8 mouse cellular contexts compared by ENCODE assay signal in genomic region chr9:52047821-52048649, GRCm38 (mm10). TPM values are rescaled to one million over a fixed set of nuclear protein-coding genes. Genes with fewer than 3 reads are reported as not detected.
A peak's percentile ranks its signal among the peaks of the same experiment; 100 is the strongest.
DNase-seq lines count a peak whose midpoint lies in the region; ATAC-seq and TF ChIP-seq lines count a peak whose summit lies in the region.

No protein-coding gene starts in this region.

- H3K79me2 ChIP-seq in CH12.LX (replicated peaks; ENCODE audit: control insufficient read depth, extremely low read depth, insufficient read depth, poor library complexity, severe bottlenecking): peaks cover 39% of the 10 kb centered on the region

- peaks cover 5 to 27% of the 10 kb centered on the region in 2 experiments; a peak in 2 of 4 replicates for H3K4me1 ChIP-seq in CH12.LX (ENCODE audit: control insufficient read depth in 1 of 2, insufficient read depth in 2 of 2)
- H3K4me1 ChIP-seq in forebrain, embryonic 11.5 days (replicated peaks; ENCODE audit: control insufficient read depth, insufficient read depth, low read length): peaks cover 6% of the 10 kb centered on the region; the same call in 1 of the 2 replicates
- peaks cover 18% of the 10 kb centered on the region for H3K4me1 ChIP-seq in heart, embryonic 16.5 days (ENCODE audit: control insufficient read depth, insufficient read depth, low read length)
- H3K4me1 ChIP-seq in liver, embryonic 16.5 days (ENCODE audit: control insufficient read depth, low read depth, low read length): peaks cover 21% of the 10 kb centered on the region
- H3K4me1 ChIP-seq in neural tube, embryonic 12.5 days: peaks cover 24% of the 10 kb centered on the region
- no peaks in the 10 kb centered on the region for H3K4me1 ChIP-seq in stomach, postnatal 0 days (replicated peaks; ENCODE audit: control insufficient read depth, insufficient read depth)

- H3K4me3 ChIP-seq in CH12.LX (replicated peaks in 1 of 3; ENCODE audit: low read depth in 2 of 3, low read length in 2 of 3, poor library complexity in 1 of 3): peak overlapping the region; percentile 91 to 95 (median 91)
- peak overlapping the region; percentile 89 for H3K4me3 ChIP-seq in forebrain, embryonic 11.5 days (ENCODE audit: low read depth, low read length)
- H3K4me3 ChIP-seq in heart, embryonic 16.5 days (ENCODE audit: low read length): peak overlapping the region; percentile 92
- H3K4me3 ChIP-seq in liver, embryonic 16.5 days (ENCODE audit: low read depth, low read length): peak overlapping the region; percentile 92
- peak overlapping the region; percentile 91 for H3K4me3 ChIP-seq in neural tube, embryonic 12.5 days
- H3K4me3 ChIP-seq in stomach, postnatal 0 days (ENCODE audit: low read depth, low read length): peak overlapping the region; percentile 95

- peak overlapping the region; percentile 89 for H3K9ac ChIP-seq in CH12.LX (ENCODE audit: insufficient read depth, low read depth)
- peak overlapping the region; percentile 99 for H3K9ac ChIP-seq in forebrain, embryonic 11.5 days (ENCODE audit: low read length)
- H3K9ac ChIP-seq in heart, embryonic 16.5 days (ENCODE audit: low read length): peak overlapping the region; percentile 99
- H3K9ac ChIP-seq in liver, embryonic 16.5 days (ENCODE audit: low read depth, low read length): peak overlapping the region; percentile 95
- peak overlapping the region; percentile 98 for H3K9ac ChIP-seq in neural tube, embryonic 12.5 days
- peak overlapping the region; percentile 98 for H3K9ac ChIP-seq in stomach, postnatal 0 days (ENCODE audit: low read length)

- TF ChIP-seq POLR2A in CH12.LX (IDR thresholded peaks at IDR 0.05; ENCODE audit: low read depth, low read length): peak; percentile 70

- H3K9me3 ChIP-seq in CH12.LX (replicated peaks; ENCODE audit: low read length): no peaks in the 10 kb centered on the region
- H3K9me3 ChIP-seq in forebrain, embryonic 11.5 days (ENCODE audit: control insufficient read depth, low read length): no peaks in the 10 kb centered on the region
- H3K9me3 ChIP-seq in heart, embryonic 16.5 days (replicated peaks; ENCODE audit: control insufficient read depth, low read length): no peaks in the 10 kb centered on the region
- H3K9me3 ChIP-seq in liver, embryonic 16.5 days (replicated peaks; ENCODE audit: control insufficient read depth, low read length): no peaks in the 10 kb centered on the region
- H3K9me3 ChIP-seq in neural tube, embryonic 12.5 days: no peaks in the 10 kb centered on the region
- no peaks in the 10 kb centered on the region for H3K9me3 ChIP-seq in stomach, postnatal 0 days (ENCODE audit: control insufficient read depth, low read length)

- H3K27ac ChIP-seq in CH12.LX (ENCODE audit: insufficient read depth, low read depth): peak overlapping the region; percentile 61
- H3K27ac ChIP-seq in forebrain, embryonic 11.5 days (ENCODE audit: low read depth, low read length): peak overlapping the region; percentile 98
- peak overlapping the region; percentile 100 for H3K27ac ChIP-seq in heart, embryonic 16.5 days (ENCODE audit: low read length)
- peak overlapping the region; percentile 92 for H3K27ac ChIP-seq in liver, embryonic 16.5 days (ENCODE audit: low read length)
- peak overlapping the region; percentile 96 for H3K27ac ChIP-seq in neural tube, embryonic 12.5 days
- peak overlapping the region; percentile 99 for H3K27ac ChIP-seq in stomach, postnatal 0 days (replicated peaks)

- WGBS in forebrain, embryonic 11.5 days: under 1% methylated on average over 104 of the region's 118 CpGs
- 1% methylated on average over 106 of the region's 118 CpGs for WGBS in heart, embryonic 16.5 days
- WGBS in liver, embryonic 16.5 days (ENCODE audit: insufficient replicate concordance): under 1% methylated on average over 91 of the region's 118 CpGs
- under 1% methylated on average over 109 of the region's 118 CpGs for WGBS in neural tube, embryonic 12.5 days
- WGBS in stomach, postnatal 0 days: under 1% methylated on average over 78 of the region's 118 CpGs

- TF ChIP-seq RAD21 in CH12.LX (IDR thresholded peaks at IDR 0.05; ENCODE audit: low read depth, low read length): no peak

- peak overlapping the region; percentile 18; the same call in 1 of the 2 replicates for H3K4me2 ChIP-seq in CH12.LX (ENCODE audit: insufficient read depth, low read depth, poor library complexity, severe bottlenecking)
- H3K4me2 ChIP-seq in forebrain, embryonic 11.5 days (ENCODE audit: low read depth, low read length, severe bottlenecking): peak overlapping the region; percentile 49
- peak overlapping the region; percentile 78 for H3K4me2 ChIP-seq in heart, embryonic 16.5 days (ENCODE audit: low read depth, low read length)
- H3K4me2 ChIP-seq in liver, embryonic 16.5 days (ENCODE audit: low read depth, low read length): peak overlapping the region; percentile 86
- H3K4me2 ChIP-seq in neural tube, embryonic 12.5 days (replicated peaks): peak overlapping the region; percentile 71
- H3K4me2 ChIP-seq in stomach, postnatal 0 days (replicated peaks; ENCODE audit: low read depth): peak overlapping the region; percentile 67

- TF ChIP-seq EP300 in CH12.LX (IDR thresholded peaks at IDR 0.05; ENCODE audit: low read length): no peak
- no peak for TF ChIP-seq EP300 in stomach, postnatal 0 days (optimal IDR thresholded peaks at IDR 0.05)

- in situ Hi-C loops in CH12.LX (cut with MboI; ENCODE audit: low pct_ligation_motif_present, low pct_unique_long_range_greater_than_20kb, low sequenced_read_pairs): no loop called here

- 0 out of 4 replicates have a peak, but pooled peaks of 1 of the 2 experiments have one; percentile 0 for TF ChIP-seq CTCF in CH12.LX (conservative IDR thresholded peaks at IDR 0.05 in 1 of 2, IDR thresholded peaks at IDR 0.05 in 1 of 2; ENCODE audit: low read depth in 2 of 2, low read length in 2 of 2)
- TF ChIP-seq CTCF in stomach, postnatal 0 days (IDR thresholded peaks at IDR 0.05; ENCODE audit: low read depth): peak; percentile 41; the same call in 1 of the 2 replicates

- dilution Hi-C loops in CH12.LX (cut with MboI; ENCODE audit: extremely low pct_ligation_motif_present, extremely low pct_unique_long_range_greater_than_20kb, low sequenced_read_pairs): no loop called here

- no peaks in the 10 kb centered on the region for H3K27me3 ChIP-seq in CH12.LX (replicated peaks)
- no peaks in the 10 kb centered on the region for H3K27me3 ChIP-seq in forebrain, embryonic 11.5 days (ENCODE audit: control insufficient read depth, insufficient read depth, low read length)
- H3K27me3 ChIP-seq in heart, embryonic 16.5 days (ENCODE audit: control insufficient read depth, insufficient read depth, low read length): no peaks in the 10 kb centered on the region
- H3K27me3 ChIP-seq in liver, embryonic 16.5 days (ENCODE audit: control insufficient read depth, insufficient read depth, low read depth, low read length): no peaks in the 10 kb centered on the region
- no peaks in the 10 kb centered on the region for H3K27me3 ChIP-seq in neural tube, embryonic 12.5 days (replicated peaks)
- no peaks in the 10 kb centered on the region for H3K27me3 ChIP-seq in stomach, postnatal 0 days (ENCODE audit: control insufficient read depth, insufficient read depth, low read length)

- DNase-seq in CH12.LX (ENCODE audit: extremely low read depth): peak; percentile 54
- DNase-seq in c-Kit-negative CD71-positive TER-119-positive erythroid progenitor cells, embryonic 14.5 days (ENCODE audit: low read depth, low spot score): peak; percentile 40
- peak; percentile 92 for DNase-seq in forebrain, embryonic 11.5 days (ENCODE audit: low spot score)
- DNase-seq in kidney, postnatal 25 days: peak; percentile 84 to 94
- DNase-seq in stomach, postnatal 0 days (ENCODE audit: low spot score): peak; percentile 84

- ATAC-seq in forebrain, embryonic 11.5 days (replicated peaks; ENCODE audit: low FRiP score): peak; percentile 94
- peak; percentile 93 for ATAC-seq in heart, embryonic 16.5 days (replicated peaks; ENCODE audit: extremely low read depth, insufficient read depth, low FRiP score)
- ATAC-seq in liver, embryonic 16.5 days (ENCODE audit: low read depth): peak; percentile 86
- ATAC-seq in neural tube, embryonic 12.5 days (ENCODE audit: low FRiP score, low read depth): peak; percentile 93
- peak; percentile 91 for ATAC-seq in stomach, postnatal 0 days (ENCODE audit: low FRiP score, low TSS enrichment)

- H3K36me3 ChIP-seq in CH12.LX (replicated peaks in 1 of 2; ENCODE audit: control insufficient read depth in 1 of 2, insufficient read depth in 1 of 2, low read length in 1 of 2): peaks cover 0 to 2% of the 10 kb centered on the region in 2 experiments
- H3K36me3 ChIP-seq in forebrain, embryonic 11.5 days (ENCODE audit: control insufficient read depth, insufficient read depth, low read length): no peaks in the 10 kb centered on the region
- no peaks in the 10 kb centered on the region for H3K36me3 ChIP-seq in heart, embryonic 16.5 days (ENCODE audit: control insufficient read depth, insufficient read depth)
- H3K36me3 ChIP-seq in liver, embryonic 16.5 days (ENCODE audit: control insufficient read depth, insufficient read depth): no peaks in the 10 kb centered on the region
- no peaks in the 10 kb centered on the region for H3K36me3 ChIP-seq in neural tube, embryonic 12.5 days
- no peaks in the 10 kb centered on the region for H3K36me3 ChIP-seq in stomach, postnatal 0 days (ENCODE audit: control insufficient read depth, insufficient read depth, low read length)

TF ChIP-seq in CH12.LX, 34 proteins besides CTCF, POLR2A, EP300 and RAD21 (continues in another document):
- TF ChIP-seq NRF1 (IDR thresholded peaks at IDR 0.05; ENCODE audit: low read depth, low read length): no peak
- TF ChIP-seq ETS1 (conservative IDR thresholded peaks at IDR 0.05; ENCODE audit: low read depth, low read length): no peak
- TF ChIP-seq E2F4 (IDR thresholded peaks at IDR 0.05; ENCODE audit: insufficient replicate concordance, low read depth, low read length): no peak
- no peak for TF ChIP-seq ZC3H11A (IDR thresholded peaks at IDR 0.05; ENCODE audit: low read depth, low read length)
- no peak for TF ChIP-seq ZKSCAN1 (IDR thresholded peaks at IDR 0.05; ENCODE audit: borderline replicate concordance, low read depth, low read length)
- TF ChIP-seq USF2 (conservative IDR thresholded peaks at IDR 0.05; ENCODE audit: low read depth, low read length): no peak
- no peak for TF ChIP-seq RCOR1 (conservative IDR thresholded peaks at IDR 0.05; ENCODE audit: low read depth, low read length)
- no peak for TF ChIP-seq JUN (IDR thresholded peaks at IDR 0.05; ENCODE audit: insufficient read depth, low read depth, low read length)

RNA-seq across cellular contexts. Expression of gene Rdx, which starts 1.1 kb away (rescaled TPM):
- total RNA-seq in CH12.LX (2012; rRNA removed) (86.1 and 97.2 TPM in 2 replicates), CH12.LX (2014; rRNA removed) (157 and 180 TPM in 2 replicates)
- 121 and 125 TPM in 2 replicates for polyA plus RNA-seq in CH12.LX (2012; ENCODE audit: insufficient read length, low read depth)
- polyA plus RNA-seq in forebrain, embryonic 11.5 days (2014; fragmentation: Nextera tagmentation; extraction: Ambion mirVana): 192 and 209 TPM in 2 replicates
- 86.2 and 97.5 TPM in 2 replicates for polyA plus RNA-seq in heart, embryonic 16.5 days (2015; fragmentation: Nextera tagmentation; extraction: Ambion mirVana)
- 54.9 and 55.7 TPM in 2 replicates for polyA plus RNA-seq in liver, embryonic 16.5 days (2015; fragmentation: Nextera tagmentation; extraction: Ambion mirVana)
- 133 and 136 TPM in 2 replicates for polyA plus RNA-seq in neural tube, embryonic 12.5 days (2016; fragmentation: Nextera tagmentation; extraction: Ambion mirVana)
- polyA plus RNA-seq in stomach, postnatal 0 days (2015; fragmentation: Nextera tagmentation; extraction: Ambion mirVana): 40.9 and 52.7 TPM in 2 replicates

Comparison
In these comparisons a context has a peak if more than half of its experiments do, and no peak if none do; other contexts are left out.
1. Peak in every context shown above with its lines: DNase-seq, ATAC-seq, H3K4me3 ChIP-seq and H3K27ac ChIP-seq.
2. DNase-seq: peak in every context shown above with its lines; median percentile 92 in forebrain, embryonic 11.5 days; 89 in kidney, postnatal 25 days; 84 in stomach, postnatal 0 days; 54 in CH12.LX; 40 in c-Kit-negative CD71-positive TER-119-positive erythroid progenitor cells, embryonic 14.5 days.
3. H3K4me2 ChIP-seq: peak in every context shown above with its lines; median percentile 86 in liver, embryonic 16.5 days; 78 in heart, embryonic 16.5 days; 71 in neural tube, embryonic 12.5 days; 67 in stomach, postnatal 0 days; 49 in forebrain, embryonic 11.5 days; 18 in CH12.LX.